11 mouse cellular contexts compared by ENCODE assay signal in the genomic region with DNA sequence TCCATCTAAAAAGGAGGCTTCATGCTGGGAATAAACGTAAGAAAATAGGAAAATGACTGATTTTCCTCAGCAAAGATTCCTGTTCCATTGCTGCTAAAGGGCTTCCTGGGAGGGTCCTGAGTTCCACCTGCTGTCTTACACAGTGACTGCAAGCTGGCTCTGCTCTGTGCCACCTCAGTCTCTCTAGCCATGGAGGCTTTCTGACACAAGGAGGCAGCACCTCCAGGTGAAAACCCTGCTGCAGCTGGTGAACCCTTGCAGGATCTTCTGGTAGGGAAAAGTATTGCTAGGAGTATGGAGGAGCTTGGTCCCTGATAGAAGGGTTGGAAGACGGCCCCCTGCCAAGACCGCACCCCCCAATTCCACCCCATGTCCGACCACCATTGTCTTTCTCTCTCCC. TPM values are rescaled to one million over a fixed set of nuclear protein-coding genes. Genes with fewer than 3 reads are reported as not detected.
DNase-seq lines count a peak whose midpoint lies in the region; ATAC-seq and TF ChIP-seq lines count a peak whose summit lies in the region.
"Had no signal": no experiment of that assay in that cellular context is flagged by ENCODE, and none has a peak within 500 bp of the region (broad histone marks: within the 10 kb centered on the region; RNA-seq: fewer than 3 reads in every experiment).

No protein-coding gene starts in this region.

- H3K36me3 ChIP-seq in liver, embryonic 14.5 days (replicated peaks; ENCODE audit: control insufficient read depth, insufficient read depth, low read depth): no peaks in the 10 kb centered on the region
- H3K36me3 ChIP-seq: heart, embryonic 15.5 days; lung, embryonic 15.5 days had no signal

- H3K27ac ChIP-seq in left cerebral cortex, adult 2 months: no peak overlapping the region
- no peak overlapping the region for H3K27ac ChIP-seq in liver, embryonic 14.5 days
- H3K27ac ChIP-seq: heart, embryonic 15.5 days; lung, embryonic 15.5 days had no signal

- intact Hi-C loops in left cerebral cortex, adult 2 months (cut with DNase I): no loop called here
- intact Hi-C loops in left cerebral cortex, postnatal 25 days (cut with DNase I): loop anchor here (5.0 kb wide), 1 partner anchor 240 kb away; no protein-coding TSS in a partner anchor

- peak; percentile 32 for TF ChIP-seq CTCF in left cerebral cortex, adult 2 months (IDR thresholded peaks at IDR 0.05)
- peak; percentile 63 for TF ChIP-seq CTCF in liver, embryonic 14.5 days (IDR thresholded peaks at IDR 0.05; ENCODE audit: low read depth)

- WGBS in liver, embryonic 14.5 days (ENCODE audit: insufficient replicate concordance): 31% methylated on average over 4 of the region's 4 CpGs

- H3K4me3 ChIP-seq in left cerebral cortex, adult 2 months: no peak overlapping the region
- H3K4me3 ChIP-seq in liver, embryonic 14.5 days (ENCODE audit: insufficient read depth in 1 of 2, low read depth in 2 of 2, low read length in 2 of 2): no peak overlapping the region
- H3K4me3 ChIP-seq: heart, embryonic 15.5 days; lung, embryonic 15.5 days had no signal

- no peak for DNase-seq in left cerebral cortex, adult 2 months (ENCODE audit: extremely low spot score in 1 of 2, low spot score in 2 of 2)
- DNase-seq in left cerebral cortex, postnatal 25 days (ENCODE audit: low spot score in 2 of 2): no peak
- DNase-seq in B cell, adult 2 months: peak; percentile 27 to 28
- peak; percentile 36 for DNase-seq in R1 (ENCODE audit: low read depth, low spot score)
- DNase-seq in liver, embryonic 14.5 days (ENCODE audit: low read depth in 3 of 3, low spot score in 3 of 3): no peak
- no peak for DNase-seq in ovary, postnatal 14 days (ENCODE audit: low spot score)
- no peak for DNase-seq in ovary, postnatal 36 days (ENCODE audit: low spot score)

- H3K4me2 ChIP-seq in liver, embryonic 14.5 days (ENCODE audit: low read depth): no peak overlapping the region
- H3K4me2 ChIP-seq: heart, embryonic 15.5 days; lung, embryonic 15.5 days had no signal

- no peaks in the 10 kb centered on the region for H3K9me3 ChIP-seq in liver, embryonic 14.5 days (ENCODE audit: control insufficient read depth, low read length)
- H3K9me3 ChIP-seq: heart, embryonic 15.5 days; lung, embryonic 15.5 days had no signal

- no peak for ATAC-seq in liver, embryonic 14.5 days (ENCODE audit: insufficient read depth)

- H3K4me1 ChIP-seq in liver, embryonic 14.5 days (replicated peaks; ENCODE audit: control insufficient read depth in 2 of 2, insufficient read depth in 2 of 2, low read length in 1 of 2): no peaks in the 10 kb centered on the region
- H3K4me1 ChIP-seq: lung, embryonic 15.5 days had no signal

- no peaks in the 10 kb centered on the region for H3K27me3 ChIP-seq in liver, embryonic 14.5 days (ENCODE audit: control insufficient read depth, insufficient read depth, low read length)
- H3K27me3 ChIP-seq: heart, embryonic 15.5 days; lung, embryonic 15.5 days had no signal

- H3K9ac ChIP-seq in liver, embryonic 14.5 days (replicated peaks): no peak overlapping the region
- H3K9ac ChIP-seq: heart, embryonic 15.5 days; lung, embryonic 15.5 days had no signal

- no peak for TF ChIP-seq EP300 in liver, embryonic 14.5 days (IDR thresholded peaks at IDR 0.05; ENCODE audit: low read depth)

RNA-seq across cellular contexts. Expression of a gene that starts 13.7 kb away (rescaled TPM):
- not detected for total RNA-seq in left cerebral cortex, adult 2 months (2021)
- not detected for total RNA-seq in left cerebral cortex, postnatal 25 days (2021)
- not detected in 2 replicates for polyA plus RNA-seq in liver, embryonic 14.5 days (2012; rRNA removed)
- polyA plus RNA-seq in liver, embryonic 14.5 days (2014; fragmentation: Nextera tagmentation; extraction: Ambion mirVana): not detected in 2 replicates
- polyA plus RNA-seq: embryonic facial prominence, embryonic 11.5 days; lung, embryonic 15.5 days; neural tube, embryonic 14.5 days had no signal

RNA-seq across cellular contexts. Expression of a gene that starts 39.5 kb away (rescaled TPM):
- total RNA-seq in left cerebral cortex, adult 2 months (2021): under 1 TPM in 1 of 2 experiments, not detected in 1; 0.14 TPM
- total RNA-seq in left cerebral cortex, postnatal 25 days (2021): not detected
- 0.13 and 0.21 TPM in 2 replicates for polyA plus RNA-seq in liver, embryonic 14.5 days (2012; rRNA removed)
- polyA plus RNA-seq in liver, embryonic 14.5 days (2014; fragmentation: Nextera tagmentation; extraction: Ambion mirVana): 0.14 and 0.19 TPM in 2 replicates
- polyA plus RNA-seq: embryonic facial prominence, embryonic 11.5 days; heart, embryonic 15.5 days; lung, embryonic 15.5 days; neural tube, embryonic 14.5 days had no signal

RNA-seq across cellular contexts. Expression of a gene that starts 55.2 kb away (rescaled TPM):
- total RNA-seq in left cerebral cortex, adult 2 months (2021): 1 to 10 TPM; 1.3 to 1.7 TPM
- 1 to 10 TPM; 1.8 TPM for total RNA-seq in left cerebral cortex, postnatal 25 days (2021)
- 3.6 and 3.7 TPM in 2 replicates for polyA plus RNA-seq in liver, embryonic 14.5 days (2012; rRNA removed)
- polyA plus RNA-seq in liver, embryonic 14.5 days (2014; fragmentation: Nextera tagmentation; extraction: Ambion mirVana): 5.3 and 8.7 TPM in 2 replicates

RNA-seq across cellular contexts. Expression of a gene that starts 57.9 kb away (rescaled TPM):
- total RNA-seq in left cerebral cortex, adult 2 months (2021): 10 to 100 TPM; 43.3 to 45.7 TPM
- 10 to 100 TPM; 37.6 to 48.4 TPM for total RNA-seq in left cerebral cortex, postnatal 25 days (2021)
- polyA plus RNA-seq in liver, embryonic 14.5 days (2012; rRNA removed): 6.4 and 7.2 TPM in 2 replicates
- 1.7 and 3.6 TPM in 2 replicates for polyA plus RNA-seq in liver, embryonic 14.5 days (2014; fragmentation: Nextera tagmentation; extraction: Ambion mirVana)

Comparison
In these comparisons a context has a peak if more than half of its experiments do, and no peak if none do; other contexts are left out.
1. DNase-seq: peak in B cell, adult 2 months (2 of 2) and R1 (single experiment); none in left cerebral cortex, adult 2 months (0 of 2), left cerebral cortex, postnatal 25 days (0 of 2), liver, embryonic 14.5 days (0 of 3), ovary, postnatal 14 days (single experiment) and ovary, postnatal 36 days (single experiment).